ENCODE assay signal across 23 mouse cellular contexts in the genomic region with DNA sequence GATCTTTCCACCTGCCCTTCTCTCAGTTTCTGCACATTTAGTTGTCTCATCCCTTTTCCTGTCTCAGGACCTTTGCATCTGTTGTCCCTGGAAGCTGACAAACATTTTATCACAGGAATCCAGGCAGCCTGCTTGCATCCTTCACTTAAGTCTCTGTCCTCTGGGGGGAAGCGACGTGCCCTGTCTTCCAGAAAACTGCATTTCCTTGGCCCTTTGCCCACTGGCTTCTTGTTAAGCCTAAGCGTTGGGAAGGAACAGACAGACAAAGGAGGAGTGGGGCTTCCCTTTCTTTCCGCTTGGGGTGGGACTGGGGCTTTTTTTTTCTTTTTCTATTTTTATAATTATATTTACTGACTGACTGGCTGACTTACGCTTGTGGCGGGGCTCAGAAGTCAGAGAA. TPM values are rescaled to one million over a fixed set of nuclear protein-coding genes. Genes with fewer than 3 reads are reported as not detected.
DNase-seq lines count a peak whose midpoint lies in the region; ATAC-seq and TF ChIP-seq lines count a peak whose summit lies in the region.
"Had no signal": no experiment of that assay in that cellular context is flagged by ENCODE, and none has a peak within 500 bp of the region (broad histone marks: within the 10 kb centered on the region; RNA-seq: fewer than 3 reads in every experiment).

No protein-coding gene starts in this region.

- peak; percentile 66 for DNase-seq in embryonic facial prominence, embryonic 14.5 days (ENCODE audit: low spot score)
- no peak for DNase-seq in embryonic facial prominence, embryonic 10.5 days (ENCODE audit: low spot score)
- peak; percentile 35 for DNase-seq in kidney, postnatal 14 days
- peak; percentile 59 for DNase-seq in midbrain, embryonic 14.5 days
- DNase-seq in midbrain, embryonic 10.5 days (ENCODE audit: low spot score): no peak
- peak; percentile 51 for DNase-seq in MEL (ENCODE audit: low read depth, low spot score)
- DNase-seq in layer of hippocampus, adult 9-11 months: no peak
- DNase-seq: adrenal gland, adult 2 months; cerebellum, adult 11-12 months; gastrocnemius, postnatal 14 days; heart, adult 2 months; heart, postnatal 14 days; kidney, adult 18-20 months; thymus, postnatal 25 days had no signal

- no peak for TF ChIP-seq POLR2A in MEL (IDR thresholded peaks at IDR 0.05; ENCODE audit: control insufficient read depth in 1 of 2, insufficient read depth in 1 of 2, low read depth in 1 of 2, low read length in 2 of 2, poor library complexity in 1 of 2)

- no peak for TF ChIP-seq CTCF in MEL (IDR thresholded peaks at IDR 0.05 in 2 of 3, conservative IDR thresholded peaks at IDR 0.05 in 1 of 3; ENCODE audit: control insufficient read depth in 1 of 3, insufficient read depth in 1 of 3, low read depth in 2 of 3, low read length in 3 of 3, poor library complexity in 1 of 3, severe bottlenecking in 1 of 3)

- no peak overlapping the region for H3K9ac ChIP-seq in embryonic facial prominence, embryonic 14.5 days (ENCODE audit: low read depth, low read length)
- H3K9ac ChIP-seq in kidney, embryonic 16.5 days (replicated peaks; ENCODE audit: low read length): no peak overlapping the region
- no peak overlapping the region for H3K9ac ChIP-seq in midbrain, embryonic 14.5 days (replicated peaks; ENCODE audit: low read length)
- H3K9ac ChIP-seq in MEL (ENCODE audit: control insufficient read depth, low read depth, low read length, poor library complexity, severe bottlenecking): no peak overlapping the region
- H3K9ac ChIP-seq: heart, embryonic 13.5 days; hindbrain, embryonic 12.5 days; neural tube, embryonic 15.5 days had no signal

- no peaks in the 10 kb centered on the region for H3K36me3 ChIP-seq in embryonic facial prominence, embryonic 14.5 days (ENCODE audit: control insufficient read depth, insufficient read depth, low read length)
- H3K36me3 ChIP-seq in embryonic facial prominence, embryonic 10.5 days (replicated peaks): no peaks in the 10 kb centered on the region
- H3K36me3 ChIP-seq in kidney, embryonic 16.5 days (ENCODE audit: insufficient read depth, low read length): no peaks in the 10 kb centered on the region
- H3K36me3 ChIP-seq in midbrain, embryonic 14.5 days (ENCODE audit: control insufficient read depth, insufficient read depth, low read length): no peaks in the 10 kb centered on the region
- no peaks in the 10 kb centered on the region for H3K36me3 ChIP-seq in midbrain, embryonic 10.5 days
- H3K36me3 ChIP-seq in MEL (ENCODE audit: control insufficient read depth in 1 of 2, insufficient read depth in 2 of 2, low read length in 2 of 2): peaks cover 0 to 3% of the 10 kb centered on the region in 2 experiments; a peak in 1 of 4 replicates
- H3K36me3 ChIP-seq: heart, embryonic 13.5 days; hindbrain, embryonic 12.5 days; neural tube, embryonic 15.5 days had no signal

- no peaks in the 10 kb centered on the region for H3K9me3 ChIP-seq in embryonic facial prominence, embryonic 14.5 days (ENCODE audit: control insufficient read depth, low read length)
- no peaks in the 10 kb centered on the region for H3K9me3 ChIP-seq in embryonic facial prominence, embryonic 10.5 days
- no peaks in the 10 kb centered on the region for H3K9me3 ChIP-seq in kidney, embryonic 16.5 days (ENCODE audit: low read length)
- H3K9me3 ChIP-seq in midbrain, embryonic 14.5 days (ENCODE audit: control insufficient read depth, low read length): no peaks in the 10 kb centered on the region
- no peaks in the 10 kb centered on the region for H3K9me3 ChIP-seq in midbrain, embryonic 10.5 days (replicated peaks)
- H3K9me3 ChIP-seq in MEL (replicated peaks; ENCODE audit: insufficient read depth, low read length): no peaks in the 10 kb centered on the region
- H3K9me3 ChIP-seq: heart, embryonic 13.5 days; hindbrain, embryonic 12.5 days; neural tube, embryonic 15.5 days had no signal

- H3K4me2 ChIP-seq in embryonic facial prominence, embryonic 14.5 days (ENCODE audit: low read depth, low read length): no peak overlapping the region
- no peak overlapping the region for H3K4me2 ChIP-seq in kidney, embryonic 16.5 days (replicated peaks; ENCODE audit: low read depth, low read length)
- no peak overlapping the region for H3K4me2 ChIP-seq in midbrain, embryonic 14.5 days (ENCODE audit: low read length)
- H3K4me2 ChIP-seq: heart, embryonic 13.5 days; hindbrain, embryonic 12.5 days; neural tube, embryonic 15.5 days had no signal

- ATAC-seq in embryonic facial prominence, embryonic 14.5 days (ENCODE audit: low read depth): no peak
- ATAC-seq in kidney, embryonic 16.5 days (ENCODE audit: low FRiP score, low TSS enrichment): no peak
- ATAC-seq in midbrain, embryonic 14.5 days (ENCODE audit: low FRiP score, low TSS enrichment): no peak
- ATAC-seq: CD4-positive, CD25-positive, alpha-beta regulatory T cell, adult 4 months; forebrain, embryonic 16.5 days; inflammation-experienced regulatory T-cells, adult 6 months; lung, postnatal 0 days had no signal

- TF ChIP-seq EP300 in MEL (IDR thresholded peaks at IDR 0.05; ENCODE audit: low read depth in 1 of 2, low read length in 2 of 2): no peak

- no peak overlapping the region for H3K27ac ChIP-seq in embryonic facial prominence, embryonic 14.5 days (replicated peaks; ENCODE audit: low read depth, low read length)
- no peak overlapping the region for H3K27ac ChIP-seq in embryonic facial prominence, embryonic 10.5 days (replicated peaks)
- H3K27ac ChIP-seq in kidney, embryonic 16.5 days (ENCODE audit: low read length): no peak overlapping the region
- H3K27ac ChIP-seq in midbrain, embryonic 14.5 days (replicated peaks; ENCODE audit: low read depth, low read length): no peak overlapping the region
- H3K27ac ChIP-seq in midbrain, embryonic 10.5 days (replicated peaks): no peak overlapping the region
- no peak overlapping the region for H3K27ac ChIP-seq in MEL (ENCODE audit: control insufficient read depth, low read depth, low read length)
- H3K27ac ChIP-seq: heart, adult 2 months; heart, embryonic 13.5 days; hindbrain, embryonic 12.5 days; neural tube, embryonic 15.5 days had no signal

- H3K4me1 ChIP-seq in embryonic facial prominence, embryonic 14.5 days (ENCODE audit: control insufficient read depth, insufficient read depth, low read length): peaks cover 12% of the 10 kb centered on the region
- peaks cover 29% of the 10 kb centered on the region for H3K4me1 ChIP-seq in embryonic facial prominence, embryonic 10.5 days
- peaks cover 19% of the 10 kb centered on the region for H3K4me1 ChIP-seq in kidney, embryonic 16.5 days (ENCODE audit: insufficient read depth, low read length)
- H3K4me1 ChIP-seq in midbrain, embryonic 14.5 days (ENCODE audit: control insufficient read depth, insufficient read depth, low read length): peaks cover 19% of the 10 kb centered on the region
- peaks cover 33% of the 10 kb centered on the region for H3K4me1 ChIP-seq in midbrain, embryonic 10.5 days
- H3K4me1 ChIP-seq in MEL (ENCODE audit: control insufficient read depth in 1 of 2, insufficient read depth in 2 of 2, low read length in 2 of 2): peaks cover 3 to 4% of the 10 kb centered on the region in 2 experiments; a peak in 2 of 4 replicates

- H3K79me2 ChIP-seq in MEL (ENCODE audit: control insufficient read depth, insufficient read depth, low read length, poor library complexity): no peaks in the 10 kb centered on the region

- H3K4me3 ChIP-seq in embryonic facial prominence, embryonic 14.5 days (ENCODE audit: low read depth, low read length): no peak overlapping the region
- H3K4me3 ChIP-seq in embryonic facial prominence, embryonic 10.5 days: no peak overlapping the region
- no peak overlapping the region for H3K4me3 ChIP-seq in kidney, embryonic 16.5 days (ENCODE audit: low read length)
- H3K4me3 ChIP-seq in midbrain, embryonic 14.5 days (replicated peaks; ENCODE audit: low read depth, low read length): no peak overlapping the region
- no peak overlapping the region for H3K4me3 ChIP-seq in midbrain, embryonic 10.5 days
- H3K4me3 ChIP-seq in MEL (ENCODE audit: control insufficient read depth in 1 of 2, insufficient read depth in 1 of 2, low read depth in 2 of 2, low read length in 2 of 2): no peak overlapping the region
- H3K4me3 ChIP-seq: heart, adult 2 months; heart, embryonic 13.5 days; hindbrain, embryonic 12.5 days; neural tube, embryonic 15.5 days had no signal

- no peak for TF ChIP-seq RAD21 in MEL (IDR thresholded peaks at IDR 0.05; ENCODE audit: low read depth, low read length)

- WGBS in embryonic facial prominence, embryonic 14.5 days: 44% methylated on average over 6 of the region's 6 CpGs
- 72% methylated on average over 6 of the region's 6 CpGs for WGBS in embryonic facial prominence, embryonic 10.5 days
- WGBS in kidney, embryonic 16.5 days: 39% methylated on average over 6 of the region's 6 CpGs
- 41% methylated on average over 6 of the region's 6 CpGs for WGBS in midbrain, embryonic 14.5 days
- WGBS in midbrain, embryonic 10.5 days: 64% methylated on average over 6 of the region's 6 CpGs

- H3K27me3 ChIP-seq in embryonic facial prominence, embryonic 14.5 days (replicated peaks; ENCODE audit: control insufficient read depth, insufficient read depth, low read length): peaks cover 46% of the 10 kb centered on the region
- peaks cover 64% of the 10 kb centered on the region for H3K27me3 ChIP-seq in embryonic facial prominence, embryonic 10.5 days (replicated peaks; ENCODE audit: low read depth, poor library complexity, severe bottlenecking)
- peaks cover 47% of the 10 kb centered on the region for H3K27me3 ChIP-seq in kidney, embryonic 16.5 days (ENCODE audit: insufficient read depth, low read length)
- H3K27me3 ChIP-seq in midbrain, embryonic 14.5 days (ENCODE audit: control insufficient read depth, insufficient read depth, low read length): 0 out of 2 replicates have a peak, but pooled peaks cover 4% of the 10 kb centered on the region
- peaks cover 76% of the 10 kb centered on the region for H3K27me3 ChIP-seq in midbrain, embryonic 10.5 days (ENCODE audit: low read depth, poor library complexity, severe bottlenecking)
- H3K27me3 ChIP-seq in MEL (ENCODE audit: control insufficient read depth in 1 of 2, insufficient read depth in 2 of 2, low read length in 2 of 2): peaks cover 13 to 29% of the 10 kb centered on the region in 2 experiments

TF ChIP-seq in MEL, 35 proteins besides CTCF, POLR2A, EP300 and RAD21 (continues in another document):
- TF ChIP-seq HCFC1 (IDR thresholded peaks at IDR 0.05; ENCODE audit: low read depth, low read length): no peak
- TF ChIP-seq SIN3A (IDR thresholded peaks at IDR 0.05; ENCODE audit: low read length): no peak

RNA-seq across cellular contexts. Expression of a gene that starts 16.7 kb away (rescaled TPM):
- 9.2 and 9.7 TPM in 2 replicates for polyA plus RNA-seq in embryonic facial prominence, embryonic 14.5 days (2014; fragmentation: Nextera tagmentation; extraction: Ambion mirVana)
- polyA plus RNA-seq in embryonic facial prominence, embryonic 10.5 days (2016; fragmentation: Nextera tagmentation; extraction: Ambion mirVana): 13.1 and 20.1 TPM in 2 replicates
- 6.5 and 6.6 TPM in 2 replicates for polyA plus RNA-seq in kidney, embryonic 16.5 days (2015; fragmentation: Nextera tagmentation; extraction: Ambion mirVana)
- 143 and 173 TPM in 2 replicates for polyA plus RNA-seq in midbrain, embryonic 14.5 days (2014; fragmentation: Nextera tagmentation; extraction: Ambion mirVana)
- polyA plus RNA-seq in midbrain, embryonic 10.5 days (2016; fragmentation: Nextera tagmentation; extraction: Ambion mirVana): 26.8 and 34.6 TPM in 2 replicates
- 0.26 and 0.54 TPM in 2 replicates for total RNA-seq in MEL (2012; rRNA removed)
- 1 to 10 TPM in 1 of 2 experiments, not detected in 1; 1.9 TPM for polyA plus RNA-seq in MEL (2012; ENCODE audit: insufficient read depth in 1 of 2, insufficient read length in 2 of 2, low read depth in 1 of 2, low replicate concordance in 2 of 2, missing spikeins in 1 of 2)
- total RNA-seq: megakaryocyte, adult 5-6 weeks had no signal

Comparison
In these comparisons a context has a peak if more than half of its experiments do, and no peak if none do; other contexts are left out.
1. DNase-seq: peak in embryonic facial prominence, embryonic 14.5 days (single experiment), kidney, postnatal 14 days (single experiment), midbrain, embryonic 14.5 days (single experiment) and MEL (single experiment); none in embryonic facial prominence, embryonic 10.5 days (single experiment), midbrain, embryonic 10.5 days (single experiment) and layer of hippocampus, adult 9-11 months (single experiment).